Mouse (Mus musculus) liver, postnatal 0 days (tissue): ENCODE data around the gene Ttc9c. TPM values are rescaled to one million over a fixed set of nuclear protein-coding genes. Genes with fewer than 3 reads are reported as not detected.

ENCODE experiments used
- ATAC-seq: fragments of 200-750 bp; cut with Nextera tagmentation; 2 replicates; pipeline ENCODE4 v1.8.0; 2017; ENCODE audit warnings: mild to moderate bottlenecking, moderate library complexity
- DNase-seq: peaks from one replicate; pipeline ENCODE4 v3.0.0-alpha.2; 2016
- H3K27ac ChIP-seq: fragments of 300-500 bp; sonication (generic); 2 replicates; pipeline ENCODE4 v1.5.1; 2014; ENCODE audit warnings: antibody characterized with exemption, moderate library complexity, mild to moderate bottlenecking, low read depth
- H3K27me3 ChIP-seq: fragments of 300-500 bp; sonication (generic); 2 replicates; pipeline ENCODE4 v1.6.1; 2014; ENCODE audit warnings: low read length, control low read depth, mixed read lengths; ENCODE audit not compliant: insufficient read depth
- H3K36me3 ChIP-seq: fragments of 300-500 bp; sonication (generic); replicated peaks from 2 replicates; pipeline ENCODE4 v1.6.1; 2014; ENCODE audit warnings: mild to moderate bottlenecking, control low read depth, low read length, moderate library complexity, mixed read lengths; ENCODE audit not compliant: insufficient read depth
- H3K4me1 ChIP-seq: fragments of 300-500 bp; sonication (generic); 2 replicates; pipeline ENCODE4 v1.6.1; 2014; ENCODE audit warnings: antibody characterized with exemption, mild to moderate bottlenecking, control low read depth; ENCODE audit not compliant: insufficient read depth
- H3K4me2 ChIP-seq: fragments of 300-500 bp; sonication (generic); 2 replicates; pipeline ENCODE4 v1.6.1; 2014; ENCODE audit warnings: low read depth, mild to moderate bottlenecking, low read length, moderate library complexity, mixed read lengths
- H3K4me3 ChIP-seq: fragments of 300-500 bp; sonication (generic); 2 replicates; pipeline ENCODE4 v1.5.1; 2014; ENCODE audit warnings: low read depth, low read length
- H3K9ac ChIP-seq: fragments of 300-500 bp; sonication (generic); replicated peaks from 2 replicates; pipeline ENCODE4 v1.6.1; 2014; ENCODE audit warnings: mild to moderate bottlenecking, moderate library complexity
- H3K9me3 ChIP-seq: fragments of 300-500 bp; sonication (generic); 2 replicates; pipeline ENCODE4 v1.6.1; 2016; ENCODE audit warnings: mild to moderate bottlenecking, control low read depth, low read length, mixed read lengths
- CTCF ChIP-seq: sonication (generic); IDR thresholded peaks from 2 replicates; pipeline ENCODE4 v1.5.1; 2016; ENCODE audit warnings: antibody characterized with exemption, low read depth
- EP300 ChIP-seq: IDR thresholded peaks from 2 replicates; pipeline ENCODE4 v1.6.1; 2016; ENCODE audit warnings: antibody characterized with exemption, low read depth, mild to moderate bottlenecking
- WGBS: fragments of 180-500 bp; shearing (Covaris S2); extraction: QIAGEN DNeasy Blood & Tissue Kit; methylation state at CpG from one replicate; pipeline ENCODE4 v1.1.7; 2014; ENCODE audit not compliant: insufficient replicate concordance; 5-methylcytosine and 5-hydroxymethylcytosine counted together
- polyA plus RNA-seq: library from polyadenylated mRNA; unstranded; fragments of >200 nt; fragmentation: Nextera tagmentation; extraction: Ambion mirVana; gene quantifications from 2 replicates; pipeline ENCODE4 v1.2.1, GENCODE M21; 2015

Ttc9c gene
- polyA plus RNA-seq, 1 experiment from 2014 or later = 12.5 TPM

DNA sequence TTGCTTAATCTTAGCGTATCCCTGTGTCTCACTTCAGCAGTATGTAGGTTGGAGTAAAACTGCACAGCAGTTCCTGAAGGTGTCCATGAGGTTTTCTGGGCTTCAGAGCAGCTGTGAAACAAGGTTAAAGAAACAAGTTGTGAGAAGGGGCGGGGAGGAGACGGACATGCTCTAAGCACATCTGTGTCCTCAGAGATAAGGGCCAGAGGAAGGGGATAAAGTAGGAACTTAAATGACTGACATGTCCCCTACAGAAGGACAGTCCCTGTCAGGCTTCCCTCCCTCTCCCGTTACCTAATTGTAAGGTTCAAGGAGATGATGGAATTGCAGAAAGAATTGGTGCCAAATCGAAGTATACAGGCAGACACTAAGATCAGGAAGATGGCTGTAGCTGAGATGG, 46.1 kb downstream of the Ttc9c start:
- TF ChIP-seq CTCF (no peak), EP300 (no peak)
- Histone ChIP-seq H3K4me1 (peaks cover 40% of the 10 kb centered on the region), H3K27me3 (no peaks in the 10 kb centered on the region), H3K9ac (peak overlapping the region; percentile 92), H3K9me3 (no peaks in the 10 kb centered on the region), H3K4me3 (peak overlapping the region; percentile 74), H3K27ac (peak overlapping the region; percentile 100; the same call in 1 of the 2 replicates), H3K36me3 (peaks cover 30% of the 10 kb centered on the region), H3K4me2 (peak overlapping the region; percentile 93)
- 43% methylated on average over 5 of the region's 5 CpGs for WGBS
- DNase-seq (no peak), ATAC-seq (no peak)

DNA sequence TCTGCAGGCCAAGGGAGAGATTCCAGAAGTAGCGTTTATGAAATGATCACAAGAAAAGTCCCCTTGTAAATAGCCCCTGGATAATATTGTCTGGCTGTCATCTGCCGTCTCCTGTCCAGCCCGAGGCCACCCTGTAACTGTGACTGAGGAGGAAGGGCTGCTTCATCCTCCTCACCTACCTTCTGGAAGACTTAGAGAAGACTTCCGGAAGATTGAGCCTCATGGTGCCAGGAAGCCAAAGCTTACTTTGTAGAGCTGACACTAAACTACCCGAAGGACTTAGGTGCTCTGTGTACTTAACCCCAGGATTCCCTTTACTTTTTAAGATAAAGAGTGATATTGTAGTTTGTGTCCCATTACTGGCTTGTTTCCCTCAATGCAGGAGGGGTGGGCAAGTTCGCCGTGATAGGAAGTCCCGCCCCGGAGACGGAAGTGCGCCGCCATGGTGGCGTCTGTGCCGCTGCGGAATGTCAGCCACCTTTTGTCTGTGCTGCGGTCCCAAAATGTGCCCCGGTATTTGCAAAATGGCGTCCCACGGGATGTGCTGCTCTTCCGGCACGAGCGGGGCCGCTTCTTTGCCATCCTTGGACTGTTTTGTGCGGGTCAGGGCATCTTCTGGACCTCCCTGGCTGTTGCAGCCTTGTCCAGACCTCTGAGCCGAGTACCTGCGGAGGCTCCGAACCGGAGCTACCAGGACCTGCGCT, 48.4 kb downstream of the Ttc9c start, which contains the start of gene Tmem223:
Gene Tmem223 (plus strand): TSS at position 430 of the 704 bp plus-strand sequence.
- H3K4me2 ChIP-seq = peak within 1 kb of the TSS; percentile 85
- ATAC-seq (peak; percentile 37), DNase-seq (peak; percentile 86)
- peak within 1 kb of the TSS; percentile 86 for H3K9ac ChIP-seq
- H3K27ac ChIP-seq = peak within 1 kb of the TSS; percentile 80
- WGBS = 21% methylated on average over 29 of the region's 29 CpGs
- H3K27me3 ChIP-seq = no peaks in the 10 kb centered on the region
- peaks cover 53% of the 10 kb centered on the region for H3K36me3 ChIP-seq
- H3K4me3 ChIP-seq = peak within 1 kb of the TSS; percentile 80
- TF ChIP-seq EP300 (no peak), CTCF (peak; percentile 32; the same call in 1 of the 2 replicates)
- H3K4me1 ChIP-seq = peaks cover 31% of the 10 kb centered on the region
- no peaks in the 10 kb centered on the region for H3K9me3 ChIP-seq

DNA sequence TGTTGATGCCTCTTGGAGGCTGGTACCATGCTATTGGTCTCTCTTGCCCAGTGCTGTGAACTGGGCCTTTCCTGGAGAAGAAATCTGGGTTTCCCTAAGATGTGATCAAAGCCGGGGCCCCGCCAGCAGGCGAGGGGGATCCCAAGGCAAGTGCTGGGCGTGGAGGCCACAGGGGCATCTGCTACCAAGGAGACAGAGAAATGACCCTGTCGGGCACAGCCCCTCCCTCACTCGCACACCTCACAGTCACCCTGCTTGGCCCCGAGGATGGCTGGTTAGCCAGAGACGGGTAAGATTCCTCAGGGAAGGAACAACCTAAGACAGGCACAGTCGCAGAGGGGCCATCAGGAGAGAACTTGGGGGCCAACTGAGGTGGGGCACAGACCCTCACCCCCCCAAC, 53.6 kb downstream of the Ttc9c start:
- Histone ChIP-seq H3K4me1 (peaks cover 4% of the 10 kb centered on the region; the same call in 1 of the 2 replicates), H3K9ac (no peak overlapping the region), H3K27ac (no peak overlapping the region), H3K4me3 (no peak overlapping the region), H3K36me3 (peaks cover 82% of the 10 kb centered on the region), H3K27me3 (no peaks in the 10 kb centered on the region), H3K9me3 (no peaks in the 10 kb centered on the region; the same call in 1 of the 2 replicates), H3K4me2 (no peak overlapping the region)
- WGBS = 93% methylated on average over 9 of the region's 9 CpGs
- DNase-seq (no peak), ATAC-seq (no peak)
- no peak for TF ChIP-seq CTCF
- no peak for TF ChIP-seq EP300

DNA sequence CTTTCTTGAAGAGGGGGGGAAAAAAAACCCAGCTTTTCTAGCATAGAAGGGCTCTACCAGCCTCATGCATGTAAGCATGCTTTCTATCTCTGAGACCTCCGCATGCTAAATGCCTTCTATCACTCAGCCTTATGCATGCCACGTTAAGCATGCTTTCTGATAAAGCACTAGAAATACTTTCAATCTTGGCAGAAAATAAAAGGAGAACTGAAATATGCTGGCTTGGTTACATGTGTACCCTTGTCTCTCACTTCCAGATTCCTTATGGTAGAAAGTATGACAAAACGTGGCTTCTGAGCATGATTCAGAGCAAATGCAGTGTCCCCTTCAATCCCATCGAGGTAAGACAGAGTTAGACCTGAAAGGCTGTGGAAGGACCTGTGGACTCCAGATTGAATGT, 55.9 kb downstream of the Ttc9c start:
- no peak overlapping the region for H3K4me2 ChIP-seq
- no peaks in the 10 kb centered on the region; the same call in 1 of the 2 replicates for H3K9me3 ChIP-seq
- peaks cover 10% of the 10 kb centered on the region for H3K4me1 ChIP-seq
- peaks cover 62% of the 10 kb centered on the region for H3K36me3 ChIP-seq
- ATAC-seq (no peak), DNase-seq (no peak)
- no peaks in the 10 kb centered on the region for H3K27me3 ChIP-seq
- no peak overlapping the region for H3K27ac ChIP-seq
- H3K4me3 ChIP-seq = no peak overlapping the region
- no peak overlapping the region for H3K9ac ChIP-seq
- 85% methylated on average over 4 of the region's 4 CpGs for WGBS
- TF ChIP-seq EP300 = no peak
- TF ChIP-seq CTCF = no peak

DNA sequence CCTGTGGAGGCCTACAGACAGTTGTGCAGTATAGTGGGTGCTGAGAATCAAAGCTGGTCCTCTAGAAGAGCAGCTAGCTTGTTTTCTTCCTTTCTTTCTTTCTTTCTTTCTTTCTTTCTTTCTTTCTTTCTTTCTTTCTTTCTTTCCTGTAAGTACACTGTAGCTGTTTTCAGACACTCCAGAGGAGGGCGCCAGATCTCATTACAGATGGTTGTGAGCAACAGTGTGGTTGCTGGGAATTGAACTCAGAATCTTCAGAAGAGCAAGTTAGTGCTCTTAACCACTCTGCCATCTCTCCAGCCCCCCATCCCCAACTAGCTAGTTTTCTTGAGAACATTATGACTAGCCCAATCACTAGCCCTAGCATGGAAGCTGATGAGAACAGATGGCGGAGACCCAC, 58.4 kb downstream of the Ttc9c start:
- TF ChIP-seq CTCF (peak; percentile 45), EP300 (no peak)
- Histone ChIP-seq H3K4me2 (no peak overlapping the region), H3K9me3 (no peaks in the 10 kb centered on the region; the same call in 1 of the 2 replicates), H3K36me3 (peaks cover 39% of the 10 kb centered on the region), H3K4me3 (no peak overlapping the region), H3K9ac (no peak overlapping the region), H3K27me3 (no peaks in the 10 kb centered on the region), H3K4me1 (peaks cover 19% of the 10 kb centered on the region), H3K27ac (no peak overlapping the region)
- no peak for DNase-seq
- WGBS = 93% methylated on average over 2 of the region's 2 CpGs
- no peak for ATAC-seq

Other genes starting within 250 kb of the Ttc9c start
- gene Slc22a8, start 228.1 kb downstream of the Ttc9c start, polyA plus RNA-seq = 0.27 TPM in 2 replicates
- not detected in 2 replicates for gene Slc22a6, start 201.3 kb downstream of the Ttc9c start, polyA plus RNA-seq
- gene Chrm1, start 155.5 kb downstream of the Ttc9c start, polyA plus RNA-seq = not detected in 2 replicates
- gene Slc3a2, start 96.0 kb downstream of the Ttc9c start, polyA plus RNA-seq = 64.4 and 68.0 TPM in 2 replicates
- 36.0 and 36.8 TPM in 2 replicates for gene Wdr74, start 83.5 kb downstream of the Ttc9c start, polyA plus RNA-seq
- gene 1700092M07Rik, start 78.6 kb downstream of the Ttc9c start, polyA plus RNA-seq = 0.31 and 0.43 TPM in 2 replicates
- gene Stx5a, start 77.9 kb downstream of the Ttc9c start, polyA plus RNA-seq = 36.3 and 37.5 TPM in 2 replicates
- 47.9 and 49.9 TPM in 2 replicates for gene Nxf1, start 62.3 kb downstream of the Ttc9c start, polyA plus RNA-seq
- gene Tmem223, start 48.3 kb downstream of the Ttc9c start, polyA plus RNA-seq = 56.0 and 59.1 TPM in 2 replicates
- gene Tmem179b, start 44.9 kb downstream of the Ttc9c start, polyA plus RNA-seq = 76.3 and 80.3 TPM in 2 replicates
- 6.6 and 7.9 TPM in 2 replicates for gene Taf6l, start 32.9 kb downstream of the Ttc9c start, polyA plus RNA-seq
- 61.7 and 63.3 TPM in 2 replicates for gene Polr2g, start 20.8 kb downstream of the Ttc9c start, polyA plus RNA-seq
- gene Zbtb3, start 16.8 kb downstream of the Ttc9c start, polyA plus RNA-seq = 0.82 and 0.91 TPM in 2 replicates
- 2.1 and 2.3 TPM in 2 replicates for gene Hnrnpul2, start 677 bp upstream of the Ttc9c start, polyA plus RNA-seq
- not detected in 2 replicates for gene AC129217.1, start 10.4 kb upstream of the Ttc9c start, polyA plus RNA-seq
- 30.5 and 32.7 TPM in 2 replicates for gene Bscl2, start 18.1 kb upstream of the Ttc9c start, polyA plus RNA-seq
- 0.08 and 0.23 TPM in 2 replicates for gene Gng3, start 19.9 kb upstream of the Ttc9c start, polyA plus RNA-seq
- 0.24 and 0.26 TPM in 2 replicates for gene Lrrn4cl, start 31.4 kb upstream of the Ttc9c start, polyA plus RNA-seq
- 147 TPM in 2 replicates for gene Ubxn1, start 52.2 kb upstream of the Ttc9c start, polyA plus RNA-seq
- gene Uqcc3, start 61.6 kb upstream of the Ttc9c start, polyA plus RNA-seq = 48.6 and 52.6 TPM in 2 replicates
- 27.5 and 31.3 TPM in 2 replicates for gene Lbhd1, start 64.4 kb upstream of the Ttc9c start, polyA plus RNA-seq
- gene Gm49403, start 64.6 kb upstream of the Ttc9c start, polyA plus RNA-seq = not detected in 2 replicates
- 30.5 and 32.5 TPM in 2 replicates for gene 1810009A15Rik, start 69.5 kb upstream of the Ttc9c start, polyA plus RNA-seq
- gene Gm49416, start 69.6 kb upstream of the Ttc9c start, polyA plus RNA-seq = not detected in 2 replicates
- 11.4 and 12.1 TPM in 2 replicates for gene Ints5, start 73.7 kb upstream of the Ttc9c start, polyA plus RNA-seq
- gene Ganab, start 78.7 kb upstream of the Ttc9c start, polyA plus RNA-seq = 29.4 and 32.4 TPM in 2 replicates
- 20.2 and 22.3 TPM in 2 replicates for gene B3gat3, start 101.0 kb upstream of the Ttc9c start, polyA plus RNA-seq
- 2.0 and 2.5 TPM in 2 replicates for gene Rom1, start 110.0 kb upstream of the Ttc9c start, polyA plus RNA-seq
- gene Eml3, start 110.2 kb upstream of the Ttc9c start, polyA plus RNA-seq = 8.0 and 9.5 TPM in 2 replicates
- 43.0 and 45.7 TPM in 2 replicates for gene Mta2, start 122.5 kb upstream of the Ttc9c start, polyA plus RNA-seq
- 9.0 and 10.7 TPM in 2 replicates for gene Tut1, start 134.5 kb upstream of the Ttc9c start, polyA plus RNA-seq
- 129 and 134 TPM in 2 replicates for gene Eef1g, start 147.7 kb upstream of the Ttc9c start, polyA plus RNA-seq
- 3.5 and 4.0 TPM in 2 replicates for gene Ahnak, start 170.0 kb upstream of the Ttc9c start, polyA plus RNA-seq